Mouse (Mus musculus) spleen, adult 18-20 months (tissue): ENCODE measurements at regions not wholly inside any gene's neighbourhood (a gene's known extent, or its start where the extent isn't known, plus 50 kb on each side); places are given as distances from the start of the nearest gene placed in this dataset.

ENCODE experiments used
- DNase-seq, 2 experiments: peaks; one replicate each; pipeline ENCODE4 v3.0.0; 2022; ENCODE audit warnings: mixed read lengths in 2 of 2

DNA sequence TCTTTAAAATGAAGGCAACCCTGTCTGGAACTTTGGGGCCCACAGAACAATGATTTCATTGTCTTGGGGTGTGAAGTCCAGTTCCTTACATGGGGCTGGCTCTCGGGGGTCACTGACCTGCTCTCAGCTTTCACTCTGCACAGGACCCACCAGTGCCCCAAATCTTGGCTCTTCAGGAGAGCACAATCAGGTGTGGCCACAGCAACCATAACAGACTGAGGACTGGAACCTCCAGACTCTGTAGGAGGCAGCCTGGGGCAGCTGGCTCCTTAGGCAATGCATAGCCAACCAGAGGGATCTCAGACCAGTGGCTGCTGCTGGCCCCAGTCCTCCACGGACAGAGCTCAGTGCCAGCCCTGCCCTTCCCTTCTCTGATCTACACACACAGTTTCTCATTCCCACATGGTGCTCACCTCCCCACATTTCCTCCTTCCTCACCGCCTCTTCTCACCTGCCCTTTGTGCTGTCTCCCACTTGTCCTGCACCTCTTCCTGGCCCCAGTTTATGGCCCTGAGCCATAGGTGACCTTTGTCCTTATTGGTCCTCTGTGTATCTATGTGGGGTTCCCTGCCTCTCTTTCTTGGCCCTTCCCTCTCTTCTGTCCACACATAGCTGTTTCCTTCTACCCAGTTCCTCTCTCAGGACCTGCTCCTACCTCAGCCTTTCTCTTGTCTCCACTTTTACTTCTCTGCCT is 151.9 kb upstream of the Zmiz1 start:
- DNase-seq, result no peak

DNA sequence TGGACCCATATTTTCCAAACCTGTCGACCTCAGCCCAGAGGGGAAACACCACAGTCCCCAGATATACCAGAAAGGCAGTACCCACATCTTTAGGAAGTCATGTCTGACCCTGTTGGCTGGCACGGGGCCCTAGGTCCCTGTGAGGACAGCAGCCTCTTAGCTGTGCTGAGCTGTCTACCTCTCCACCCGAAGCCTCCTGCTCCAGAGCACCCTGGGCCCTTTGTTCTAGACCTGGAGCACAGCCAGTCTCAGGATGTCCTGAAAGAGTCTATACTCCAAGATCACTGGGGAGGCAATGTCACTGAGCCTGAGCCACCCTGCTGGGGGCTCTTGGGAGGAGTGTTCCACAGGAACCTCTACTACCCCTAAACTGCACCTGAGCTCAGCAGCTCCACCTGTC is 150.9 kb upstream of the Zmiz1 start:
- no peak for DNase-seq

DNA sequence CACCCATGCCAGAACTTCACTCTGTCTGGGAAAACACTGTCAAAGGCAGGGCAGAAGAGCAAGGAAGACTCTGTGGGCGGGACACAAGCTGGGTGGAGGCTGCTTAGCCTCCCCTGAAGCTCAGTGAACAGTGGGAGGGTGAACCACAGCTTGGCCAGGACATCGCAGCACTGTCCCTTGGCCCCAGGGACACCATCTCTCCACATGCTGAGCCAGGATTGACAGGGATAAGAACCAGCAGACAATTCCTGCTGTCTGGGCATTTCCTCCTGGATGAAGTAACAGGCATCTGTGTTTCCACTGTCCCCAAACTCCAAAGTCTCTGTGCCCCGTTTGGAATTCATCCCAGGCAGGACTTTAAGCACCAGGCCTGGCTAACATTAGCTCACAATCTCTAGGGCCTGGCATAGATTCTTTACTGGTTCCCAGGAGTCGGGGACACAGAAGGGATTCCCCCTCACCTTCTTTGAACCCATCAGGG is 148.3 kb upstream of the Zmiz1 start:
- DNase-seq, result no peak

- no peak for DNase-seq
Observed at GRCm38 (mm10) chr14:25311475-25311874, 147.5 kb upstream of the Zmiz1 start.

GRCm38 (mm10) chr14:25312135-25312534 is 146.8 kb upstream of the Zmiz1 start:
- DNase-seq, result no peak

GRCm38 (mm10) chr14:25312814-25313426 is 146.1 kb upstream of the Zmiz1 start:
- DNase-seq, result no peak

- DNase-seq, result no peak
Observed at GRCm38 (mm10) chr14:25313693-25314240, 145.2 kb upstream of the Zmiz1 start.

DNA sequence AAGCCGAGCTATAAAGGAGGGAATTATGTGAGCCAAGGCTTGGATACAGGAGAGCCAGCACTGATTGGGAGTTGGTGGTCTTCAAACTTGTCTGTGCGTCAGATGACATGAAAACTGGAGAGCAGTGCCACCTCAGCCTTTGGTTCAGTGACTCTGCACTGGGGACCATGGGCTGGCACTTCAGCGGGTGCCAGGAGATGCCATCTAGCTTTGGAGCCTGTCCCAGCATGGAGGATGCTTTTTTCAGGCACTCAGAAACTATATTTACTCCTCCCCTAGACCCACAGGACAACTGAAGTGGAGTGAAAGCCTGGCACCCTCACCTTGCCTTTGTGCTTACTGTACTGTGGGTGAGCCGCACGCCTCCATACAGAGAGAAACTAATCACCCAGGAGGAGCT is 142.5 kb upstream of the Zmiz1 start:
- DNase-seq, result no peak

DNA sequence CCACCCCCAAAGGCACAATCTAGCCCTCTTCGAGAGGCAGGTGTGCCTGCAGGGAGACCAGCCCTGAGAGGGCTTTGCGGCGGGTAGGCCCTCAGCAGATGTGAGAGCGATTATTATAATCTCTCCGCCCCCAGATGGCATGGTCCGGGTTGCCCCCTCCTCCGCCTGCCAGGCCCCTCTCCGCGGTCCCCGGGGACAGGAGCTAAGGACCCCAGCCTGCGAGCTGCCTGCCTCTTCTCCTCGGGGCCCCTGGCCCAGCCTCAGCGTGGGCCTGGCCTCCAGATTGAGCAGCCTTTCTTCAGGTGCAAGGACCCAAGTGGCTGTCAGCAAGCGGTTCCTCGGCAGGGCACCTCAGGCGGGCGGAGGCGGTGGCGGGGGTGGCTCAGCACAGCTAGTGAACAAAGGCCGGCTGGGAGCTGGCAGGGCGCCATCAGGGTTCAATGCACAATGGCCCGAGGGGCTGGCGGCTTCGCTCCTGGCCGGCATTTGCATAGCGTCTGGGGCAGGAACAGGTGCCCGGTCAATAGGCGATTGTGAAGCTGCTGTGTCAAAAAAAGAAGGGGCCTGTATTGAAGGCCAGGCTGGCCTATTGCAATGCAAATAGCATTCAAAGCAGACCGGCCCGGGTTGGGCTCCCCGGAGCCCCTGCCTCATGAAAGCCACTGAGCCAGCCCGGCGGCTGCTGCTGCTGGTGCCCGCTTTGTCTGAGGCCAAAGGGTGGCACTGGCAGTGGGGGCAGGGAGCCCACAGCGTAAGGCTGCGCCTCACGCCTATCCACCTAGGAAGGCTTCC is 141.1 kb upstream of the Zmiz1 start:
- peak; percentile 63 to 71 for DNase-seq

- DNase-seq, result no peak
Observed at GRCm38 (mm10) chr14:25318909-25319308, 140.1 kb upstream of the Zmiz1 start.

DNA sequence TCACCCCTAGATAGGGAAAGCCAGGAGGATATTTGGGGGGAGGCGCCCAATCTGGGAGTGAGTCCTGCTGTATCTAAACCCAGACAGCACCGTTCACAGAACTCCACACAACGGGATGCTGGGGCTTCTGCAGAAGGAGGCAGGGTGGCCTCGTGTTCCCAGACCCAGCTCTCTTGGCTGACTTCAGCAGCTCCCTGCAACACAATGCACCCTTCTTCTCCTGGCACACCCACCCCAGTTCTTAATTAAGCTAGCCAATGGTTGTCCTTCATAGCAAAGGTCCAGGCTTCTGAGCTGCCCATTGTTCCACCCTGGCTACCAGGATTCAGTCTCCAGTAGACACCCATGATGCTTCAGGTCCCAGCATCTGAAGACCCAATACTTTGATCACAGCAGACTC is 138.8 kb upstream of the Zmiz1 start:
- DNase-seq, result no peak

- no peak for DNase-seq
Observed at GRCm38 (mm10) chr14:25323542-25324484, 135.2 kb upstream of the Zmiz1 start.

GRCm38 (mm10) chr14:25325887-25326286 is 133.1 kb upstream of the Zmiz1 start:
- DNase-seq, result peak in 1 of 2 experiments; percentile 37

- no peak for DNase-seq
Observed at GRCm38 (mm10) chr14:25328230-25328629, 130.8 kb upstream of the Zmiz1 start.

GRCm38 (mm10) chr14:25334186-25334585 is 124.8 kb upstream of the Zmiz1 start:
- DNase-seq, result no peak

DNA sequence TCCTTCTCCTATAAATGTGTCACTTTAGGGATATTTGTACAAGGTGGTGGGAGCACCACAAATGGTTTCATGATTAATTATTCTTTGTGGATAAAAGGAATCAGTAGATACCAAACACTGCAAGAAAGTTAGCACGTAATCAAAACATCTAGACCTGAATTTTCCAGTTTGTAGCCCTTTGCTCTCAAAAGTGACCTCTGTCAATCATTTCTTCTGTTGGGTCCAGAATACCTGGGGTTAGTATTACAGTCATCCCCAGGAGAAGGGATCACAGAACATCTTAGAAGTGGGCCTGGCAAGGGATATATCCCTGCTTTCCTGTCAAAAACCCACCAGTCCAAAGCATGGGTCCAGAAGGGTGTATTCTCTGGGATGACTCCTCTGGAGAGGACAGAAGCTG is 122.1 kb upstream of the Zmiz1 start:
- DNase-seq, result no peak

- no peak for DNase-seq
Observed at GRCm38 (mm10) chr14:25338404-25339051, 120.5 kb upstream of the Zmiz1 start.

GRCm38 (mm10) chr14:25340845-25341244 is 118.1 kb upstream of the Zmiz1 start:
- DNase-seq, result no peak

DNA sequence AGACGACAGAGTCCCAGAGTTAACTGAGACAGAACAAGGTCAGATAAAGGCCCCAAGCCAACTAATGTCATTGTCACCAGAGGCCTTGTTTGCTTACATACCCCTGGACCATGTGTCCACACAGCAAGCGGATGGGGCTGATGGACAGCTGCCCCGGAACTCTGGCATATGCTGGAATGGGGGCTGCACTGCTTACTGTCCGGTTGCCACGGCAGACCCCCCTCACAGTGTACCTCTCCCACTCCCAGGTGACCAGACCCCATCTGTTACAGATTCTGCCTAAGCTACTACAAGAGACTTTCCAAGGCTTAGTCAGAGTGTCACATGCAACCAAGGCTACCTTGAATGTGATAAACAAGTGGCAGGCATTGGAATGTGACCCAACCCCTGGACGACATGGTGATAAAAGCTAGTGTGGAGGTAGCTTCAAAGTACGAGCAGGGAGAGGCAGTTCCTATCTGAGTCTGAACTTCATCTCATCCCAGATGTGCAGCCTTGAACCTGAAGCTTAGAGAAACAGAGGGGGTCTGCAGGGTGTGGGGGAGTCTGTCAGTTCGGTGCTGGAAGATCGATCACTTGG is 117.0 kb upstream of the Zmiz1 start:
- no peak for DNase-seq

GRCm38 (mm10) chr14:25342865-25343565 is 116.0 kb upstream of the Zmiz1 start:
- DNase-seq, result no peak

DNA sequence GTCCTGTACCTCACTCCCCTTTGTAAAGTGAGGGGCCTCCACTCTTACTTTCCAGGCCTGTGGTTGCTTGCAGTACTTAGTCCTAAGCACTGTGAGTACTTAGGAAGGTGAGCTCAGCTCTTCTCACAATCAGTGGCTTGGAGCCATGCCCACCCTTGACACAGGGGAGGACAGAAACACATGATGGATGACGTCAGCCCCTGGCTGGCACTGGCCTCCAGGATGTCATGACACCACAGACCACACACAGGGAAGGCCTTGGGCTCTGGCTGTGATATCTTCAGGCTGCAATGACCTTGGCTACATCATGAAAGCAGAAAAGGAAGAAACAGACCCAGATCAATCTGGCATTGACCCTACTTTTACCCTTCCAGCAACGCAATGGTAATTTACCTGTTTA is 113.0 kb upstream of the Zmiz1 start:
- DNase-seq, result no peak
